Mouse (Mus musculus) myocyte (in vitro differentiated cells): ENCODE results near the gene Ppp1r36. TPM values are rescaled to one million over a fixed set of nuclear protein-coding genes. Genes with fewer than 3 reads are reported as not detected.

ENCODE experiments used
- H3K27me3 ChIP-seq: one replicate; pipeline ENCODE4 v1.6.1; 2011; ENCODE audit not compliant: control insufficient read depth, insufficient read depth, insufficient read length
- H3K36me3 ChIP-seq: one replicate; pipeline ENCODE4 v1.6.1; 2011; ENCODE audit not compliant: control insufficient read depth, insufficient read depth
- H3K4me2 ChIP-seq: one replicate; pipeline ENCODE4 v1.6.1; 2011; ENCODE audit warnings: low read depth, control low read depth
- H3K4me3 ChIP-seq: one replicate; pipeline ENCODE4 v1.5.1; 2011; ENCODE audit warnings: mild to moderate bottlenecking, control low read depth, moderate library complexity
- H3K79me2 ChIP-seq: one replicate; pipeline ENCODE4 v1.6.1; 2011; ENCODE audit not compliant: control insufficient read depth, insufficient read depth
- H3ac ChIP-seq: one replicate; pipeline ENCODE4 v1.6.1; 2011; ENCODE audit not compliant: control insufficient read depth, insufficient read length
- CEBPB ChIP-seq: IDR thresholded peaks from 2 replicates; pipeline ENCODE4 v1.6.1; 2011; ENCODE audit warnings: mild to moderate bottlenecking, moderate library complexity; ENCODE audit not compliant: poor library complexity, insufficient read depth, severe bottlenecking
- E2F4 ChIP-seq: IDR thresholded peaks from one replicate; pipeline ENCODE4 v1.6.1; 2011; ENCODE audit warnings: mild to moderate bottlenecking, control low read depth, moderate library complexity; ENCODE audit not compliant: insufficient read depth
- MAX ChIP-seq: IDR thresholded peaks from one replicate; pipeline ENCODE4 v1.6.1; 2011; ENCODE audit warnings: low read depth, mild to moderate bottlenecking, control low read depth
- MYOD1 ChIP-seq, 3 experiments: IDR thresholded peaks; one replicate each; pipeline ENCODE4 v1.6.1; 2011; ENCODE audit warnings: control low read depth in 2 of 3, low read depth in 2 of 3, mild to moderate bottlenecking in 2 of 3, moderate library complexity in 1 of 3; ENCODE audit not compliant: insufficient read length in 2 of 3, control insufficient read depth in 1 of 3
- MYOG ChIP-seq, 3 experiments: IDR thresholded peaks; one replicate each; pipeline ENCODE4 v1.6.1; 2011; ENCODE audit warnings: control low read depth in 2 of 3, low read depth in 2 of 3, mild to moderate bottlenecking in 2 of 3; ENCODE audit not compliant: insufficient read length in 2 of 3, control insufficient read depth in 1 of 3, insufficient read depth in 1 of 3
- POLR2A ChIP-seq: IDR thresholded peaks from one replicate; pipeline ENCODE4 v1.6.1; 2011; ENCODE audit warnings: low read depth, mild to moderate bottlenecking, control low read depth, moderate library complexity; ENCODE audit not compliant: insufficient read length
- POLR2AphosphoS2 ChIP-seq: IDR thresholded peaks from one replicate; pipeline ENCODE4 v1.6.1; 2011; ENCODE audit warnings: low read depth, control low read depth; ENCODE audit not compliant: insufficient read length
- REST ChIP-seq: IDR thresholded peaks from one replicate; pipeline ENCODE4 v1.6.1; 2011; ENCODE audit warnings: mild to moderate bottlenecking, control low read depth, moderate library complexity; ENCODE audit not compliant: insufficient read depth, insufficient read length
- SRF ChIP-seq: IDR thresholded peaks from one replicate; pipeline ENCODE4 v1.6.1; 2011; ENCODE audit warnings: low read depth; ENCODE audit not compliant: control insufficient read depth, insufficient read length
- TCF12 ChIP-seq: IDR thresholded peaks from one replicate; pipeline ENCODE4 v1.6.1; 2011; ENCODE audit warnings: mild to moderate bottlenecking, control low read depth; ENCODE audit not compliant: poor library complexity, insufficient read depth, severe bottlenecking
- TCF3 ChIP-seq: IDR thresholded peaks from one replicate; pipeline ENCODE4 v1.6.1; 2011; ENCODE audit warnings: low read depth, control low read depth; ENCODE audit not compliant: insufficient read length
- USF1 ChIP-seq: IDR thresholded peaks from one replicate; pipeline ENCODE4 v1.6.1; 2011; ENCODE audit warnings: low read depth, mild to moderate bottlenecking, control low read depth, moderate library complexity
- polyA plus RNA-seq: library from polyadenylated mRNA; unstranded; fragments of >200 nt; fragmentation: generic; extraction: Trizol; gene quantifications from one replicate; pipeline ENCODE4 v1.2.1, GENCODE M21; 2012; ENCODE audit warnings: missing spikeins

Gene Ppp1r36
- polyA plus RNA-seq, 1 experiment = not detected

DNA sequence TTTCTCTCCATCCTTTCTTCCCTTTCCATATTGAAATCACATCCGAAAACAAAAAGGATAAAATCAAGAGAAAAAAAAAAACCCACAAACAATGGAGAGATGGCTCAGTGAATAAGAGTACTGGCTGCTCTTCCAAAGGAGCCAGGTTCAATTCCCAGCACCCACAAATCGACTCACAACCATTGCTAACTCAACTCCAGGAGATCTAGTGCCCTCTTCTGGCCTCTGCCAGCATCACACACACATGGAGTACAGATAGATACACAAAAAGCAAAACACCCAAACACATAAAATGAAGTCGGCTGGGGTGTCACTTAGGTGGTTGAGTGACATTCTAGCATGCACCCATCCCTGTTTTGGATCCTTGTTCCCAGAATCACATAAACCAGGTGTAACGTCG, 1.0 kb downstream of the Ppp1r36 start:
- H3ac ChIP-seq = no peak overlapping the region
- no peaks in the 10 kb centered on the region for H3K36me3 ChIP-seq
- H3K4me2 ChIP-seq = no peak overlapping the region
- TF ChIP-seq TCF3 = no peak
- TF ChIP-seq POLR2A = no peak
- TF ChIP-seq MAX = no peak
- no peak for TF ChIP-seq TCF12
- TF ChIP-seq CEBPB = no peak
- TF ChIP-seq MYOG (IDR thresholded peaks at IDR 0.05; ENCODE audit: control insufficient read depth in 1 of 3, insufficient read depth in 1 of 3, insufficient read length in 2 of 3, low read depth in 2 of 3) = no peak
- no peak overlapping the region for H3K4me3 ChIP-seq
- no peaks in the 10 kb centered on the region for H3K27me3 ChIP-seq
- H3K79me2 ChIP-seq = no peaks in the 10 kb centered on the region

- Histone ChIP-seq H3K36me3 (no peaks in the 10 kb centered on the region), H3K27me3 (no peaks in the 10 kb centered on the region), H3K79me2 (no peaks in the 10 kb centered on the region), H3K4me2 (no peak overlapping the region), H3ac (no peak overlapping the region), H3K4me3 (no peak overlapping the region)
- TF ChIP-seq MYOD1 (IDR thresholded peaks at IDR 0.05; ENCODE audit: control insufficient read depth in 1 of 3, insufficient read length in 2 of 3, low read depth in 2 of 3) (no peak), MAX (no peak), E2F4 (no peak), CEBPB (no peak)
Observed at GRCm38 (mm10) chr12:76425256-76425655, 7.9 kb downstream of the Ppp1r36 start.

DNA sequence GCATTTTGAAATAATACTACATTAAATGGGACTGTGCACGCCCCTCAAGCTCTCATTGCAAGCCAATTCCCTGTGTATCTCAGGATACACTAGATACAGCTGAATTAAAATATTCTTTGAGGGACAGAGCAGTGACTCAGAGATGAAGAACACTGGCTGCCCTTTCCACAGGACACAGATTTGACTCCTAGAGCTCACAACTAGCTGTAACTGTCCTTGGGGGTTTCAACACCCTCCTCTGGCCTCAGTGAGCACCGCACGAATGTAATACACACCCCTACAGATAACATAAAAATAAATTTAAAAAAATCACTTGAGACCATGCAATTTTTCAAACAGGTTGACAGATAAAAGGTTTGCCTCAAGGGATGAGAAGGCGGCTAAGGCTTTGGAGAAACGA, 10.2 kb downstream of the Ppp1r36 start:
- no peak for TF ChIP-seq TCF3
- TF ChIP-seq POLR2AphosphoS2 = no peak
- TF ChIP-seq CEBPB = no peak
- no peak for TF ChIP-seq MAX
- Histone ChIP-seq H3K27me3 (no peaks in the 10 kb centered on the region), H3K4me3 (no peak overlapping the region), H3K36me3 (no peaks in the 10 kb centered on the region), H3K4me2 (no peak overlapping the region), H3K79me2 (no peaks in the 10 kb centered on the region), H3ac (no peak overlapping the region)

DNA sequence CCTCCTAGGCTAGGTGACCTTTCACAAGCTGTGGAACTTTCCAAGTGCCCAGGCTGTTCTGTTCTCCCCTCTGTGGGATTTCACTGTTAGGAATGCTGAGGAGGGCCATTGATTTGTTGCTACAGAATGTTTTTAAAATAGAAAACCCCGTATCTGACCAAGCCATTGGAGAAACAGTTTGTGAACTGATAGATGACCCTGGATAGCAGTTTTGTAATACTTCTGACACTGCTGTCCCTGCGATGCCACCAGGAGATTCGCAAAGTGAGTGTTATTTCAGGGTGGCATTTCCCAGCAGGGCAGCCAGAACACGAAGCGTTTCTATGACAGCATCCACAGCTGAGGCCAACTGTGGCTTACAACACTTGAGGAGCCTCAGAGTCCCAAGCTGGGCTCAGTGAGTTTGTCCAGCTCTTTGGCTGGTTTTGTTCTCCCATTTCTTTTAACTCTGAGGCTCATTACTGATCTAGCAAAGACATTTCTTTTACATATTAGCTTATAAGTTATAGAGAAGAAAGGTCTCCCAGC, 13.6 kb downstream of the Ppp1r36 start:
- no peaks in the 10 kb centered on the region for H3K27me3 ChIP-seq
- H3K4me2 ChIP-seq = no peak overlapping the region
- no peaks in the 10 kb centered on the region for H3K36me3 ChIP-seq
- no peaks in the 10 kb centered on the region for H3K79me2 ChIP-seq
- no peak overlapping the region for H3K4me3 ChIP-seq
- TF ChIP-seq POLR2A = no peak
- no peak for TF ChIP-seq E2F4
- TF ChIP-seq TCF12 = no peak
- TF ChIP-seq MYOG (IDR thresholded peaks at IDR 0.05; ENCODE audit: control insufficient read depth in 1 of 3, insufficient read depth in 1 of 3, insufficient read length in 2 of 3, low read depth in 2 of 3) = no peak
- TF ChIP-seq REST = no peak
- TF ChIP-seq TCF3 = no peak
- no peak for TF ChIP-seq USF1
- no peak for TF ChIP-seq SRF
- no peak for TF ChIP-seq MAX
- TF ChIP-seq MYOD1 (IDR thresholded peaks at IDR 0.05; ENCODE audit: control insufficient read depth in 1 of 3, insufficient read length in 2 of 3, low read depth in 2 of 3) = no peak
- no peak for TF ChIP-seq POLR2AphosphoS2
- no peak for TF ChIP-seq CEBPB
- no peak overlapping the region for H3ac ChIP-seq

GRCm38 (mm10) chr12:76431431-76431830, 14.1 kb downstream of the Ppp1r36 start:
- Histone ChIP-seq H3ac (no peak overlapping the region), H3K4me3 (no peak overlapping the region), H3K4me2 (no peak overlapping the region), H3K27me3 (no peaks in the 10 kb centered on the region), H3K36me3 (no peaks in the 10 kb centered on the region), H3K79me2 (no peaks in the 10 kb centered on the region)
- TF ChIP-seq POLR2AphosphoS2 (no peak), MYOD1 (IDR thresholded peaks at IDR 0.05; ENCODE audit: control insufficient read depth in 1 of 3, insufficient read length in 2 of 3, low read depth in 2 of 3) (no peak), POLR2A (no peak), USF1 (no peak), TCF3 (no peak)

GRCm38 (mm10) chr12:76434111-76434510, 16.8 kb downstream of the Ppp1r36 start:
- no peak overlapping the region for H3K4me3 ChIP-seq
- H3K4me2 ChIP-seq = no peak overlapping the region
- TF ChIP-seq TCF3 = no peak
- TF ChIP-seq USF1 = no peak
- no peak for TF ChIP-seq SRF
- no peak for TF ChIP-seq TCF12
- no peak for TF ChIP-seq POLR2AphosphoS2
- no peak for TF ChIP-seq MAX
- TF ChIP-seq CEBPB = no peak
- no peak for TF ChIP-seq MYOD1 (IDR thresholded peaks at IDR 0.05; ENCODE audit: control insufficient read depth in 1 of 3, insufficient read length in 2 of 3, low read depth in 2 of 3)
- no peak for TF ChIP-seq REST
- no peak for TF ChIP-seq POLR2A
- no peak for TF ChIP-seq MYOG (IDR thresholded peaks at IDR 0.05; ENCODE audit: control insufficient read depth in 1 of 3, insufficient read depth in 1 of 3, insufficient read length in 2 of 3, low read depth in 2 of 3)
- no peaks in the 10 kb centered on the region for H3K79me2 ChIP-seq
- H3K36me3 ChIP-seq = no peaks in the 10 kb centered on the region
- H3K27me3 ChIP-seq = no peaks in the 10 kb centered on the region
- no peak overlapping the region for H3ac ChIP-seq
